Comparison of ENCODE assay signal across 11 mouse cellular contexts in genomic region chr11:105758561-105759203, GRCm38 (mm10).
A peak's percentile ranks its signal among the peaks of the same experiment; 100 is the strongest.
DNase-seq lines count a peak whose midpoint lies in the region; ATAC-seq and TF ChIP-seq lines count a peak whose summit lies in the region.
"Had no signal": no experiment of that assay in that cellular context is flagged by ENCODE, and none has a peak within 500 bp of the region (broad histone marks: within the 10 kb centered on the region; RNA-seq: fewer than 3 reads in every experiment).

No protein-coding gene starts in this region.

- no peak overlapping the region for H3K9ac ChIP-seq in intestine, embryonic 14.5 days (ENCODE audit: low read length)
- no peak overlapping the region for H3K9ac ChIP-seq in intestine, postnatal 0 days (ENCODE audit: low read depth, low read length)
- no peak overlapping the region for H3K9ac ChIP-seq in embryonic facial prominence, embryonic 12.5 days
- no peak overlapping the region for H3K9ac ChIP-seq in hindbrain, embryonic 15.5 days
- H3K9ac ChIP-seq: lung, embryonic 15.5 days had no signal

- peak overlapping the region; percentile 0; the same call in 1 of the 2 replicates for H3K4me2 ChIP-seq in intestine, embryonic 14.5 days (ENCODE audit: low read length)
- no peak overlapping the region for H3K4me2 ChIP-seq in intestine, postnatal 0 days (replicated peaks; ENCODE audit: low read depth)
- peak overlapping the region; percentile 36 for H3K4me2 ChIP-seq in embryonic facial prominence, embryonic 12.5 days (replicated peaks)
- no peak overlapping the region for H3K4me2 ChIP-seq in hindbrain, embryonic 15.5 days
- peak overlapping the region; percentile 25 for H3K4me2 ChIP-seq in myocyte (ENCODE audit: low read depth)
- H3K4me2 ChIP-seq: lung, embryonic 15.5 days had no signal

- H3K4me1 ChIP-seq in intestine, embryonic 14.5 days (replicated peaks; ENCODE audit: control insufficient read depth, insufficient read depth, low read length): peaks cover 6% of the 10 kb centered on the region
- H3K4me1 ChIP-seq in intestine, postnatal 0 days (replicated peaks; ENCODE audit: control insufficient read depth, insufficient read depth, low read length): 0 out of 2 replicates have a peak, but pooled peaks cover 2% of the 10 kb centered on the region
- peaks cover 19% of the 10 kb centered on the region for H3K4me1 ChIP-seq in embryonic facial prominence, embryonic 12.5 days
- peaks cover 4% of the 10 kb centered on the region for H3K4me1 ChIP-seq in hindbrain, embryonic 15.5 days (replicated peaks)

- no peaks in the 10 kb centered on the region for H3K36me3 ChIP-seq in intestine, embryonic 14.5 days (ENCODE audit: control insufficient read depth, insufficient read depth, low read length)
- no peaks in the 10 kb centered on the region for H3K36me3 ChIP-seq in intestine, postnatal 0 days (ENCODE audit: control insufficient read depth, insufficient read depth)
- H3K36me3 ChIP-seq in embryonic facial prominence, embryonic 12.5 days: no peaks in the 10 kb centered on the region
- H3K36me3 ChIP-seq in hindbrain, embryonic 15.5 days: no peaks in the 10 kb centered on the region
- no peaks in the 10 kb centered on the region for H3K36me3 ChIP-seq in myocyte (ENCODE audit: control insufficient read depth, insufficient read depth)
- H3K36me3 ChIP-seq: lung, embryonic 15.5 days had no signal

- TF ChIP-seq POLR2A in myocyte (IDR thresholded peaks at IDR 0.05; ENCODE audit: insufficient read length, low read depth): no peak

- no peak for DNase-seq in intestine, embryonic 14.5 days (ENCODE audit: low spot score)
- no peak for DNase-seq in heart, postnatal 10 days
- DNase-seq in frontal cortex, postnatal 14 days (ENCODE audit: low spot score in 2 of 2): no peak
- no peak for DNase-seq in thymus, postnatal 25 days
- DNase-seq: gastrocnemius, postnatal 14 days; right cerebral cortex, postnatal 14 days had no signal

- no peak overlapping the region for H3ac ChIP-seq in myocyte (ENCODE audit: control insufficient read depth, insufficient read length)

- H3K27me3 ChIP-seq in intestine, embryonic 14.5 days (replicated peaks; ENCODE audit: control insufficient read depth, insufficient read depth, low read length): no peaks in the 10 kb centered on the region
- H3K27me3 ChIP-seq in intestine, postnatal 0 days (replicated peaks; ENCODE audit: control insufficient read depth, insufficient read depth, low read length): no peaks in the 10 kb centered on the region
- H3K27me3 ChIP-seq in embryonic facial prominence, embryonic 12.5 days: no peaks in the 10 kb centered on the region
- no peaks in the 10 kb centered on the region for H3K27me3 ChIP-seq in hindbrain, embryonic 15.5 days
- H3K27me3 ChIP-seq in myocyte (ENCODE audit: control insufficient read depth, insufficient read depth, insufficient read length): no peaks in the 10 kb centered on the region
- H3K27me3 ChIP-seq: lung, embryonic 15.5 days had no signal

- H3K27ac ChIP-seq in intestine, embryonic 14.5 days (ENCODE audit: low read depth): peak overlapping the region; percentile 29; the same call in 1 of the 2 replicates
- no peak overlapping the region for H3K27ac ChIP-seq in intestine, postnatal 0 days (ENCODE audit: low read depth, low read length)
- H3K27ac ChIP-seq in embryonic facial prominence, embryonic 12.5 days: peak overlapping the region; percentile 82
- peak overlapping the region; percentile 64 for H3K27ac ChIP-seq in hindbrain, embryonic 15.5 days (replicated peaks)
- H3K27ac ChIP-seq: lung, embryonic 15.5 days had no signal

- no peaks in the 10 kb centered on the region for H3K9me3 ChIP-seq in intestine, embryonic 14.5 days (ENCODE audit: control insufficient read depth, low read length)
- H3K9me3 ChIP-seq in intestine, postnatal 0 days (ENCODE audit: control insufficient read depth): no peaks in the 10 kb centered on the region
- no peaks in the 10 kb centered on the region for H3K9me3 ChIP-seq in embryonic facial prominence, embryonic 12.5 days
- no peaks in the 10 kb centered on the region for H3K9me3 ChIP-seq in hindbrain, embryonic 15.5 days
- H3K9me3 ChIP-seq: lung, embryonic 15.5 days had no signal

- no peak for ATAC-seq in intestine, embryonic 14.5 days (replicated peaks; ENCODE audit: low FRiP score, low TSS enrichment, low read depth)
- ATAC-seq in intestine, postnatal 0 days: no peak
- ATAC-seq in embryonic facial prominence, embryonic 12.5 days (ENCODE audit: insufficient number of reproducible peaks, insufficient read depth, low FRiP score, low TSS enrichment): peak; percentile 67; the same call in 1 of the 2 replicates
- no peak for ATAC-seq in hindbrain, embryonic 15.5 days (ENCODE audit: low FRiP score, low read depth)

- peaks cover 3% of the 10 kb centered on the region for H3K79me2 ChIP-seq in myocyte (ENCODE audit: control insufficient read depth, insufficient read depth)

- 35% methylated on average over 7 of the region's 7 CpGs for WGBS in intestine, embryonic 14.5 days
- 57% methylated on average over 7 of the region's 7 CpGs for WGBS in intestine, postnatal 0 days
- 11% methylated on average over 7 of the region's 7 CpGs for WGBS in embryonic facial prominence, embryonic 12.5 days
- 11% methylated on average over 7 of the region's 7 CpGs for WGBS in hindbrain, embryonic 15.5 days

- H3K4me3 ChIP-seq in intestine, embryonic 14.5 days (ENCODE audit: low read depth, low read length): no peak overlapping the region
- H3K4me3 ChIP-seq in intestine, postnatal 0 days (ENCODE audit: low read depth, low read length): no peak overlapping the region
- H3K4me3 ChIP-seq in embryonic facial prominence, embryonic 12.5 days: peak overlapping the region; percentile 14; the same call in 1 of the 2 replicates
- H3K4me3 ChIP-seq in hindbrain, embryonic 15.5 days: no peak overlapping the region
- H3K4me3 ChIP-seq in myocyte: no peak overlapping the region
- H3K4me3 ChIP-seq: lung, embryonic 15.5 days had no signal

- no peak for TF ChIP-seq CTCF in intestine, postnatal 0 days (IDR thresholded peaks at IDR 0.05; ENCODE audit: low read depth)

- intact Hi-C loops in heart, postnatal 10 days (cut with DNase I): no loop called here

TF ChIP-seq in myocyte, 11 proteins besides CTCF, POLR2A, EP300 and RAD21:
- TF ChIP-seq MYOD1 (IDR thresholded peaks at IDR 0.05; ENCODE audit: control insufficient read depth in 1 of 3, insufficient read length in 2 of 3, low read depth in 2 of 3): peak in 2 of 3 experiments; percentile 10 to 12
- TF ChIP-seq USF1 (IDR thresholded peaks at IDR 0.05; ENCODE audit: low read depth): no peak

Comparison
In these comparisons a context has a peak if more than half of its experiments do, and no peak if none do; other contexts are left out.
1. H3K4me2 ChIP-seq: peak in intestine, embryonic 14.5 days (single experiment), embryonic facial prominence, embryonic 12.5 days (single experiment) and myocyte (single experiment); none in intestine, postnatal 0 days (single experiment) and hindbrain, embryonic 15.5 days (single experiment).